Mouse (Mus musculus) gastrocnemius, adult 2 months (tissue): ENCODE measurements at regions not wholly inside any gene's neighbourhood (a gene's known extent, or its start where the extent isn't known, plus 50 kb on each side); places are given as distances from the start of the nearest gene placed in this dataset.
A peak's percentile ranks its signal among the peaks of the same experiment; 100 is the strongest.

ENCODE experiments used
- DNase-seq: peaks from one replicate; pipeline ENCODE4 v3.0.0; 2022
- H3K27ac ChIP-seq: fragments of 200-600 bp; 2 replicates; pipeline ENCODE4 v1.8.1; 2022; ENCODE audit warnings: mild to moderate bottlenecking
- H3K4me3 ChIP-seq: fragments of 200-600 bp; 2 replicates; pipeline ENCODE4 v1.8.1; 2022; ENCODE audit warnings: mild to moderate bottlenecking, moderate library complexity
- CTCF ChIP-seq: fragments of 200-600 bp; IDR thresholded peaks from 2 replicates; pipeline ENCODE4 v1.8.1; 2022; ENCODE audit warnings: antibody characterized with exemption, mild to moderate bottlenecking, moderate library complexity
- intact Hi-C: fragments of 180-260 bp; cut with DNase I; formaldehyde crosslinking; loops from one replicate; pipeline ENCODE4 v1.15.1; 2025

GRCm38 (mm10) chr13:84757896-84758567, 431.2 kb upstream of the Ccnh start:
- intact Hi-C loops: loop anchor here (2.0 kb wide), 1 partner anchor 1043 kb away; no protein-coding TSS in a partner anchor
- TF ChIP-seq CTCF: no peak
- H3K4me3 ChIP-seq: no peak overlapping the region
- no peak for DNase-seq
- no peak overlapping the region for H3K27ac ChIP-seq

DNA sequence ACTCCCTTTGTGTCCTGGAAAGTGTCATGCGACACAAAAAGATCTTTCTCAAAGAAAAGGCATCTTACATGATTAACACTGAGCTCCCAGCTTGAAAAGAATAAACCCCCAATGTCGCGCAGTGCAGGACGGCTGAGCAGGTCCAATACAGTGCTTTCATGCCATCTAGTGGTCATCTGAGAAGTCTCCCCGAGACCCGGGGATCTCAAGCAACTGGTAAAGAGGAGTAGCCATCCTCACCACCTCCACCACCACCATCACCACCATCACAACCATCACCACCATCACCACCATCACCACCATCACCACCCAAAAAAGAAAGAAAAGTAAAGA, 430.7 kb upstream of the Ccnh start:
- DNase-seq: peak; percentile 16
- H3K27ac ChIP-seq: no peak overlapping the region
- no peak overlapping the region for H3K4me3 ChIP-seq
- TF ChIP-seq CTCF: peak; percentile 65
- intact Hi-C loops: loop anchor here (2.0 kb wide), 1 partner anchor 1044 kb away; no protein-coding TSS in a partner anchor

GRCm38 (mm10) chr13:84759061-84759460, 430.1 kb upstream of the Ccnh start:
- H3K4me3 ChIP-seq: no peak overlapping the region
- no peak for TF ChIP-seq CTCF
- DNase-seq: no peak
- intact Hi-C loops: loop anchor here (2.0 kb wide), 1 partner anchor 1044 kb away; no protein-coding TSS in a partner anchor
- H3K27ac ChIP-seq: no peak overlapping the region

DNA sequence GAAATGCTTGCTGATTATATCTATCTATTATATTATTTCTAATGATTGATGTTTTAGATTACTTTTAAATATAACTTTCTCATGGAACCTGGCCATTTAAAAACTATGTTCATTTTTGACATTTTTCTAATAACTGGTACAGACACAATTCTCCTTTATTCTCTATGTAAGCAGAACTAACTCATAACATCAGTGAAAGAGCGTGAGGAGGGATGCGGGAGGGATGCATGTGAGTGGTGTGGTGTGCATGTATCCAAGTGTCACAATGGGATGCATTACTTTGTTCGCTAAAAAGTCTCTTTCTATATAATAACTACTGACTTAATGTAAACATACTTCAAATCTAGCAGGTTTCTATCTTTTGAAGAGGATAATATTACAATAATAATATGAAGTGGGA, 428.7 kb upstream of the Ccnh start:
- DNase-seq: no peak
- TF ChIP-seq CTCF: no peak
- intact Hi-C loops: no loop called here
- H3K27ac ChIP-seq: no peak overlapping the region
- no peak overlapping the region for H3K4me3 ChIP-seq

GRCm38 (mm10) chr13:84760978-84761377, 428.2 kb upstream of the Ccnh start:
- TF ChIP-seq CTCF: no peak
- intact Hi-C loops: no loop called here

DNA sequence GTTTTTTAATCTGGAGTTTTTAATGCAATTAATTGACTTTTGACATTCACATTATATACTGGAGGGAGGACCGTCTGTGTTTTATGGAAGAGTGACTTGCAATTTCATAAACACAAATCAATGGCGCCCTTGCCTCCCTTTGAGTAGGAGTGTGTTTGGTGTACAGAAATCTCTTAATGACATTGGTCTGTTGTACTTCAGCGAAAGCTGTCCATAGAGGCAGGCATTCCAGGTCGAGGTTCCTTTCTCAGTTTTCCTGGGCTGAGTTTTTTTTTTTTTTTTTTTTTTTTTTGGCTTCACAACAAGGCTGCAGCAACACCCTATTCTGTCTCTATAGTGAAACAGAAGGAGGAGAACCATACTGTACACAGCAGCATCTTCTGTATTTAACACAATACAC, 427.4 kb upstream of the Ccnh start:
- Histone ChIP-seq H3K4me3 (no peak overlapping the region), H3K27ac (no peak overlapping the region)
- no peak for TF ChIP-seq CTCF
- intact Hi-C loops: no loop called here
- DNase-seq: no peak

More at GRCm38 (mm10) chr13:84760978-84761377, 428.2 kb upstream of the Ccnh start:
- DNase-seq: no peak
- Histone ChIP-seq H3K4me3 (no peak overlapping the region), H3K27ac (no peak overlapping the region)

DNA sequence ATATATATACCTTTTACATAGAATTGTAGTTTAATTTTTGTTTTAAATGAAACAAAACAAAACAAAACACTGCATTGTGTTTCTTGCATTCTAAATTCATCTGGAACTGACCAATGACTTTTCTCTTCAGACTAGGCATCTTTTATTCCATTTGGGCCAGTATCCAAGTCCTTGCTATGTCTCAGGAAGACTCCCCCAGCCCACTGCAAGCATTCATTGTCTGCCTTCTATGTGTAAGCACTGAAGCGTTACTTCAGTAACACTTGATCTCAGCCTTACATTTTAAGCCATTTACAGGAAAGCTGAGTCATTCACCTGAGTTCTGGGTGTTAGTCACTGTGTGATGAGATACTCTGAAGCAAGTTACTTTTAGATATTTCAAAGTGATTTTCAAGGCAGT, 425.3 kb upstream of the Ccnh start:
- intact Hi-C loops: no loop called here
- H3K27ac ChIP-seq: no peak overlapping the region
- DNase-seq: no peak
- no peak overlapping the region for H3K4me3 ChIP-seq
- TF ChIP-seq CTCF: no peak

DNA sequence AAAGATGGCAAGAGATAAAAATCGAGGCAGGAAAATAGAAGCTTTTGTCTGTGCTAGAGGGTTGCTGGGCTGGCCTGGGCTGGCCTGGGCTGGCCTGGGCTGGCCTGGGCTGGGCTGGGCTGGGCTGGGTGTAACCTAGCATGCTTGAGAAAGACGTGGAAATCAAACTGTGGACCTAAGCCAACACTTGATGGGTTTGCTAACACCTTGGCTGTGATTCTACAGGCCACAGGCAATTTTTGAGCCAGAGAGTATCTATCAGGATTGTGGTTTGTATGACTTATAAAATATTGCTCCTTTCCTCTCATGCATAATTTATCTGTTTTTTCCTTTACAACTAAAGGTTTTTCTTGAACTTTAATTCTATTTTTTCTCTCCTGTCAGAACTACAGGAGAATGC, 417.3 kb upstream of the Ccnh start:
- H3K4me3 ChIP-seq: no peak overlapping the region
- intact Hi-C loops: no loop called here
- TF ChIP-seq CTCF: no peak
- H3K27ac ChIP-seq: no peak overlapping the region
- DNase-seq: no peak

- no peak for DNase-seq
- Histone ChIP-seq H3K4me3 (no peak overlapping the region), H3K27ac (no peak overlapping the region)
- intact Hi-C loops: no loop called here
- no peak for TF ChIP-seq CTCF
Measured at GRCm38 (mm10) chr13:84783017-84783937, 405.9 kb upstream of the Ccnh start.

GRCm38 (mm10) chr13:84804241-84804980, 384.8 kb upstream of the Ccnh start:
- DNase-seq: no peak
- H3K4me3 ChIP-seq: no peak overlapping the region
- no peak overlapping the region for H3K27ac ChIP-seq
- intact Hi-C loops: no loop called here
- no peak for TF ChIP-seq CTCF

- no peak for DNase-seq
- no peak overlapping the region for H3K4me3 ChIP-seq
- TF ChIP-seq CTCF: no peak
- H3K27ac ChIP-seq: no peak overlapping the region
- intact Hi-C loops: no loop called here
Measured at GRCm38 (mm10) chr13:84805190-84805589, 384.0 kb upstream of the Ccnh start.

DNA sequence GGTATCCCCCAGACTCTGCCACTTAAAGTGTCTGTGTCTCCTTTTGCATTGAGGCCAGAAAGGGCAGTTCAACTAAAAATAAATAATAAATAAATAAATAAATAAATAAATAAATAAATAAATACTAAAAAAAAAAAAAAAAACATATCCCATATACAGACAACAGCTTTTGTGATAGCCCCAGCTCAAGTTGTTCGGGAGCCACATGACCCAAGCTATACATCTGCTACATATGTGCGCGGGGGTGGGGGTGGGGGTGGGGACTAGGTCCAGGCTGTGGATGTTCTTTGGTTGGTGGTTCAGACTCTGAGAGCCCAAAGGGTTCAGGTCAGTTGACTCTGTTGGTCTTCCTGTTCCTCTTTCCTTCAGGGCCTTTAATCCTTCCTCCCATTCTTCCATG, 379.6 kb upstream of the Ccnh start:
- intact Hi-C loops: no loop called here
- DNase-seq: no peak
- H3K27ac ChIP-seq: no peak overlapping the region
- TF ChIP-seq CTCF: no peak
- H3K4me3 ChIP-seq: no peak overlapping the region
